Mouse (Mus musculus) cerebellum, postnatal 36 days (tissue): ENCODE results near the gene Olfml1.
A peak's percentile ranks its signal among the peaks of the same experiment; 100 is the strongest.

Experiments used
- DNase-seq, 2 experiments: peaks; one replicate each; pipeline ENCODE4 v3.0.0; 2021 to 2022; ENCODE audit warnings: mixed read lengths in 2 of 2

Gene Olfml1

GRCm38 (mm10) chr7:107567261-107567671 lies at the start of gene Olfml1:
Gene Olfml1 (plus strand): TSS chr7:107567446.
- no peak for DNase-seq

- peak; percentile 50 to 66 for DNase-seq
Measured at GRCm38 (mm10) chr7:107519256-107520025, 47.8 kb upstream of the Olfml1 start.

- no peak for DNase-seq
Measured at GRCm38 (mm10) chr7:107521411-107521810, 45.8 kb upstream of the Olfml1 start.

GRCm38 (mm10) chr7:107526299-107526698 lies 40.9 kb upstream of the Olfml1 start:
- peak; percentile 76 to 85 for DNase-seq

- DNase-seq = no peak
Measured at GRCm38 (mm10) chr7:107528169-107528772, 39.0 kb upstream of the Olfml1 start.

- no peak for DNase-seq
Measured at GRCm38 (mm10) chr7:107529364-107529763, 37.9 kb upstream of the Olfml1 start.

GRCm38 (mm10) chr7:107535311-107535710 lies 31.9 kb upstream of the Olfml1 start:
- no peak for DNase-seq

- DNase-seq = no peak
Measured at GRCm38 (mm10) chr7:107536516-107536915, 30.7 kb upstream of the Olfml1 start.

- no peak for DNase-seq
Measured at GRCm38 (mm10) chr7:107540034-107540433, 27.2 kb upstream of the Olfml1 start.

GRCm38 (mm10) chr7:107545011-107545410 lies 22.2 kb upstream of the Olfml1 start:
- DNase-seq = peak; percentile 39 to 43

- DNase-seq = no peak
Measured at GRCm38 (mm10) chr7:107547872-107548271, 19.4 kb upstream of the Olfml1 start.

- DNase-seq = no peak
Measured at GRCm38 (mm10) chr7:107553461-107553860, 13.8 kb upstream of the Olfml1 start.

GRCm38 (mm10) chr7:107555906-107556305 lies 11.3 kb upstream of the Olfml1 start:
- peak; percentile 20 to 59 for DNase-seq

GRCm38 (mm10) chr7:107560675-107561074 lies 6.6 kb upstream of the Olfml1 start:
- no peak for DNase-seq

GRCm38 (mm10) chr7:107561584-107561983 lies 5.7 kb upstream of the Olfml1 start:
- no peak for DNase-seq

GRCm38 (mm10) chr7:107563727-107564126 lies 3.5 kb upstream of the Olfml1 start:
- no peak for DNase-seq

GRCm38 (mm10) chr7:107567674-107568073 lies 428 bp downstream of the Olfml1 start:
- DNase-seq = no peak

- peak; percentile 21 to 34 for DNase-seq
Measured at GRCm38 (mm10) chr7:107568971-107569370, 1.7 kb downstream of the Olfml1 start.

GRCm38 (mm10) chr7:107573856-107574255 lies 6.6 kb downstream of the Olfml1 start:
- no peak for DNase-seq

- DNase-seq = no peak
Measured at GRCm38 (mm10) chr7:107574276-107574675, 7.0 kb downstream of the Olfml1 start.

GRCm38 (mm10) chr7:107592641-107593040 lies 25.4 kb downstream of the Olfml1 start:
- DNase-seq = no peak

- DNase-seq = no peak
Measured at GRCm38 (mm10) chr7:107593904-107594303, 26.7 kb downstream of the Olfml1 start.

GRCm38 (mm10) chr7:107594325-107594856 lies 27.1 kb downstream of the Olfml1 start:
- DNase-seq = peak; percentile 34 to 37

- peak; percentile 65 to 76 for DNase-seq
Measured at GRCm38 (mm10) chr7:107594857-107595402, 27.7 kb downstream of the Olfml1 start, which contains the start of gene Ppfibp2. Gene Ppfibp2 (plus strand): TSS chr7:107595207.
